Mouse (Mus musculus) midbrain, embryonic 14.5 days (tissue): ENCODE measurements at regions not wholly inside any gene's neighbourhood (a gene's known extent, or its start where the extent isn't known, plus 50 kb on each side); places are given as distances from the start of the nearest gene placed in this dataset.
A peak's percentile ranks its signal among the peaks of the same experiment; 100 is the strongest.

ENCODE experiments used
- ATAC-seq: fragments of 200-750 bp; cut with Nextera tagmentation; 2 replicates; pipeline ENCODE4 v1.8.0; 2017; ENCODE audit warnings: moderate number of reproducible peaks, moderate library complexity; ENCODE audit not compliant: low FRiP score, low TSS enrichment
- DNase-seq: peaks from one replicate; pipeline ENCODE4 v3.0.0-alpha.2; 2015
- H3K27ac ChIP-seq: fragments of 300-500 bp; sonication (generic); replicated peaks from 2 replicates; pipeline ENCODE4 v1.5.1; 2014; ENCODE audit warnings: mild to moderate bottlenecking, low read depth, low read length, moderate library complexity
- H3K27me3 ChIP-seq: fragments of 300-500 bp; sonication (generic); 2 replicates; pipeline ENCODE4 v1.6.1; 2014; ENCODE audit warnings: low read length, control low read depth, mixed read lengths; ENCODE audit not compliant: control insufficient read depth, insufficient read depth
- H3K36me3 ChIP-seq: fragments of 300-500 bp; sonication (generic); 2 replicates; pipeline ENCODE4 v1.6.1; 2014; ENCODE audit warnings: low read length, control low read depth; ENCODE audit not compliant: control insufficient read depth, insufficient read depth
- H3K4me1 ChIP-seq: fragments of 300-500 bp; sonication (generic); 2 replicates; pipeline ENCODE4 v1.6.1; 2014; ENCODE audit warnings: mild to moderate bottlenecking, antibody characterized with exemption, low read length, control low read depth; ENCODE audit not compliant: control insufficient read depth, insufficient read depth
- H3K4me2 ChIP-seq: fragments of 300-500 bp; sonication (generic); 2 replicates; pipeline ENCODE4 v1.6.1; 2014; ENCODE audit warnings: mild to moderate bottlenecking, low read length, moderate library complexity
- H3K4me3 ChIP-seq: fragments of 300-500 bp; sonication (generic); replicated peaks from 2 replicates; pipeline ENCODE4 v1.5.1; 2014; ENCODE audit warnings: low read depth, low read length
- H3K9ac ChIP-seq: fragments of 300-500 bp; sonication (generic); replicated peaks from 2 replicates; pipeline ENCODE4 v1.6.1; 2014; ENCODE audit warnings: mild to moderate bottlenecking, low read length, moderate library complexity
- H3K9me3 ChIP-seq: fragments of 300-500 bp; sonication (generic); 2 replicates; pipeline ENCODE4 v1.6.1; 2016; ENCODE audit warnings: low read length, control low read depth, mixed read lengths; ENCODE audit not compliant: control insufficient read depth
- WGBS: fragments of 180-500 bp; shearing (Covaris S2); extraction: QIAGEN DNeasy Blood & Tissue Kit; methylation state at CpG from one replicate; pipeline ENCODE4 v1.1.7; 2014; 5-methylcytosine and 5-hydroxymethylcytosine counted together

DNA sequence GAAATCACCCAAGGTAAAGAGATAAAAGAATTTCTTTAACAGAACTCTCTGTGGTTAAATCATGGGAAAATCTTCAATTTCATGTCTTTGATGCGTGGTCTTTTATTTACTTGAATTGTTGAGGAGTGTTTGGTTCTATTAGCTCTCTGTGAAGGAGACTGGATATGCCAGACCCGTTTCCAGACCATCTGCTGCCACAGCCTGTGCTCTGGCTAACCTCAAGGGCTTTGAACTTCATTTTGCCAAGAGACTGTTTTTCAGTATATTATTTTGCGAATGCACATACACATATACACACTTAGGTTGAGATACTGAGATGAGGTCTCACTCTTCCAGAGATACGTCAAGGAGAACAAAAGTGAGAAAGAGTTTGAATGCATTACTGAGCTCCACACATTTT, 414.4 kb downstream of the 1700017N19Rik start:
- H3K9me3 ChIP-seq, result no peaks in the 10 kb centered on the region
- ATAC-seq (no peak), DNase-seq (no peak)
- no peak overlapping the region for H3K27ac ChIP-seq
- no peaks in the 10 kb centered on the region for H3K27me3 ChIP-seq
- 85% methylated on average over 4 of the region's 4 CpGs for WGBS
- no peak overlapping the region for H3K4me2 ChIP-seq
- H3K9ac ChIP-seq, result no peak overlapping the region
- H3K4me1 ChIP-seq, result no peaks in the 10 kb centered on the region
- no peaks in the 10 kb centered on the region for H3K36me3 ChIP-seq
- no peak overlapping the region for H3K4me3 ChIP-seq

- Histone ChIP-seq H3K4me2 (no peak overlapping the region), H3K9me3 (no peaks in the 10 kb centered on the region), H3K36me3 (no peaks in the 10 kb centered on the region), H3K27ac (no peak overlapping the region), H3K9ac (no peak overlapping the region), H3K4me1 (no peaks in the 10 kb centered on the region), H3K27me3 (no peaks in the 10 kb centered on the region), H3K4me3 (no peak overlapping the region)
- DNase-seq (no peak), ATAC-seq (no peak)
- 77% methylated on average over 1 of the region's 1 CpGs for whole genome bisulfite sequencing
Observed at GRCm38 (mm10) chr10:101015416-101015815, 425.1 kb downstream of the 1700017N19Rik start.

DNA sequence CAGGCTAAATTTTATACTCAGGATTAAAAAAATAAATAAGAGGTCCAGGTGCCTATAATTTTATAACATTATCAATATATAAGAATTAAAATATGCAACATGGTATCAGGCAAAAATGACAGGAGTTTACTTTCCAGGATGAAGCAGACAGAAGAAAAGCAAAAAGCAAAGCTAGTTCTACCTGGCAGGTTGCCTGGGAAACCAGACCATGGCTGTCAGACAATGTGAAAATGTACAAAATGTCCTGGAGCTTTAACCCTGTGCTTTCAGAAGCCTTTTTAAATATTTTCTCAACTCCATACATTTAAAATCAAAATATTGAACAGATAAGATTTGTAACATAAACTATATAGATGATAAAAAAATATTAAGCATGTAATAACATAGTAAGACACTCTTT, 448.3 kb downstream of the 1700017N19Rik start:
- Histone ChIP-seq H3K4me3 (no peak overlapping the region), H3K27ac (no peak overlapping the region), H3K4me1 (no peaks in the 10 kb centered on the region), H3K9me3 (no peaks in the 10 kb centered on the region), H3K9ac (no peak overlapping the region), H3K36me3 (no peaks in the 10 kb centered on the region), H3K4me2 (no peak overlapping the region), H3K27me3 (no peaks in the 10 kb centered on the region)
- peak; percentile 73 for DNase-seq
- ATAC-seq, result no peak; the same call in 1 of the 2 replicates

GRCm38 (mm10) chr10:101039034-101039433, 448.8 kb downstream of the 1700017N19Rik start:
- 80% methylated on average over 1 of the region's 1 CpGs for WGBS
- H3K27ac ChIP-seq, result no peak overlapping the region; the same call in 1 of the 2 replicates

More at GRCm38 (mm10) chr10:101039034-101039433, 448.8 kb downstream of the 1700017N19Rik start:
- Histone ChIP-seq H3K4me1 (no peaks in the 10 kb centered on the region), H3K27me3 (no peaks in the 10 kb centered on the region), H3K9ac (no peak overlapping the region), H3K36me3 (no peaks in the 10 kb centered on the region), H3K4me2 (no peak overlapping the region), H3K4me3 (no peak overlapping the region), H3K9me3 (no peaks in the 10 kb centered on the region)
- DNase-seq (peak; percentile 22), ATAC-seq (no peak; the same call in 1 of the 2 replicates)
